Comparison of ENCODE assay signal across 8 mouse cellular contexts in genomic region chr9:65550079-65550831, GRCm38 (mm10). TPM values are rescaled to one million over a fixed set of nuclear protein-coding genes. Genes with fewer than 3 reads are reported as not detected.
DNase-seq lines count a peak whose midpoint lies in the region; ATAC-seq and TF ChIP-seq lines count a peak whose summit lies in the region.

No protein-coding gene starts in this region.

- H3K4me3 ChIP-seq in forebrain, embryonic 12.5 days (replicated peaks): no peak overlapping the region
- H3K4me3 ChIP-seq in forebrain, embryonic 16.5 days (replicated peaks; ENCODE audit: low read length): no peak overlapping the region
- no peak overlapping the region for H3K4me3 ChIP-seq in midbrain, embryonic 12.5 days
- H3K4me3 ChIP-seq in midbrain, postnatal 0 days (ENCODE audit: low read depth, low read length): no peak overlapping the region
- no peak overlapping the region for H3K4me3 ChIP-seq in intestine, embryonic 14.5 days (ENCODE audit: low read depth, low read length)
- H3K4me3 ChIP-seq in small intestine, adult 2 months (ENCODE audit: low read depth, low read length): no peak overlapping the region

- H3K9me3 ChIP-seq in forebrain, embryonic 12.5 days: no peaks in the 10 kb centered on the region
- no peaks in the 10 kb centered on the region for H3K9me3 ChIP-seq in forebrain, embryonic 16.5 days (ENCODE audit: control insufficient read depth, low read length)
- H3K9me3 ChIP-seq in midbrain, embryonic 12.5 days: no peaks in the 10 kb centered on the region
- no peaks in the 10 kb centered on the region for H3K9me3 ChIP-seq in midbrain, postnatal 0 days (ENCODE audit: low read length)
- H3K9me3 ChIP-seq in intestine, embryonic 14.5 days (ENCODE audit: control insufficient read depth, low read length): no peaks in the 10 kb centered on the region

- H3K9ac ChIP-seq in forebrain, embryonic 12.5 days: no peak overlapping the region
- no peak overlapping the region for H3K9ac ChIP-seq in forebrain, embryonic 16.5 days (replicated peaks; ENCODE audit: low read depth, low read length)
- H3K9ac ChIP-seq in midbrain, embryonic 12.5 days (replicated peaks): 0 out of 2 replicates have a peak overlapping the region, but pooled peaks have one; percentile 24
- no peak overlapping the region for H3K9ac ChIP-seq in midbrain, postnatal 0 days (replicated peaks; ENCODE audit: low read length, poor library complexity, severe bottlenecking)
- peak overlapping the region; percentile 34 for H3K9ac ChIP-seq in intestine, embryonic 14.5 days (ENCODE audit: low read length)

- no peak for ATAC-seq in forebrain, embryonic 12.5 days (ENCODE audit: low FRiP score)
- no peak for ATAC-seq in forebrain, embryonic 16.5 days
- no peak for ATAC-seq in midbrain, embryonic 12.5 days (ENCODE audit: low FRiP score, low read depth)
- ATAC-seq in midbrain, postnatal 0 days (ENCODE audit: low FRiP score): no peak
- ATAC-seq in intestine, embryonic 14.5 days (replicated peaks; ENCODE audit: low FRiP score, low TSS enrichment, low read depth): no peak

- peaks cover 30% of the 10 kb centered on the region for H3K4me1 ChIP-seq in forebrain, embryonic 12.5 days
- H3K4me1 ChIP-seq in forebrain, embryonic 16.5 days (replicated peaks; ENCODE audit: control insufficient read depth, insufficient read depth, low read length): peaks cover 6% of the 10 kb centered on the region
- H3K4me1 ChIP-seq in midbrain, embryonic 12.5 days: peaks cover 25% of the 10 kb centered on the region
- no peaks in the 10 kb centered on the region for H3K4me1 ChIP-seq in midbrain, postnatal 0 days (ENCODE audit: insufficient read depth, low read length)
- H3K4me1 ChIP-seq in intestine, embryonic 14.5 days (replicated peaks; ENCODE audit: control insufficient read depth, insufficient read depth, low read length): peaks cover 46% of the 10 kb centered on the region
- peaks cover 15% of the 10 kb centered on the region for H3K4me1 ChIP-seq in small intestine, adult 2 months (ENCODE audit: control insufficient read depth, insufficient read depth, insufficient read length, low read length)

- TF ChIP-seq POLR2A in small intestine, adult 2 months (IDR thresholded peaks at IDR 0.05; ENCODE audit: low read depth, low read length): no peak

- no peak overlapping the region for H3K4me2 ChIP-seq in forebrain, embryonic 12.5 days
- no peak overlapping the region for H3K4me2 ChIP-seq in forebrain, embryonic 16.5 days (ENCODE audit: low read length)
- no peak overlapping the region for H3K4me2 ChIP-seq in midbrain, embryonic 12.5 days (replicated peaks)
- no peak overlapping the region for H3K4me2 ChIP-seq in midbrain, postnatal 0 days (ENCODE audit: low read depth, low read length, poor library complexity, severe bottlenecking)
- H3K4me2 ChIP-seq in intestine, embryonic 14.5 days (ENCODE audit: low read length): 0 out of 2 replicates have a peak overlapping the region, but pooled peaks have one; percentile 15

- H3K27ac ChIP-seq in forebrain, embryonic 12.5 days: peak overlapping the region; percentile 39; the same call in 1 of the 2 replicates
- no peak overlapping the region for H3K27ac ChIP-seq in forebrain, embryonic 16.5 days (ENCODE audit: low read length)
- H3K27ac ChIP-seq in midbrain, embryonic 12.5 days (replicated peaks): peak overlapping the region; percentile 39; the same call in 1 of the 2 replicates
- H3K27ac ChIP-seq in midbrain, postnatal 0 days (ENCODE audit: low read depth, low read length): no peak overlapping the region
- peak overlapping the region; percentile 98 for H3K27ac ChIP-seq in intestine, embryonic 14.5 days (ENCODE audit: low read depth)
- peak overlapping the region; percentile 89 for H3K27ac ChIP-seq in small intestine, adult 2 months (ENCODE audit: insufficient read depth, low read depth, low read length)

- no peak for DNase-seq in midbrain, postnatal 0 days (ENCODE audit: low spot score)
- no peak for DNase-seq in intestine, embryonic 14.5 days (ENCODE audit: low spot score)
- DNase-seq in cerebellum, postnatal 25 days: no peak
- no peak for DNase-seq in ovary, postnatal 36 days (ENCODE audit: low spot score)

- WGBS in forebrain, embryonic 12.5 days: 36% methylated on average over 7 of the region's 7 CpGs
- 26% methylated on average over 7 of the region's 7 CpGs for WGBS in forebrain, embryonic 16.5 days
- WGBS in midbrain, embryonic 12.5 days: 31% methylated on average over 7 of the region's 7 CpGs
- 22% methylated on average over 7 of the region's 7 CpGs for WGBS in midbrain, postnatal 0 days
- 29% methylated on average over 7 of the region's 7 CpGs for WGBS in intestine, embryonic 14.5 days
- 38% methylated on average over 7 of the region's 7 CpGs for WGBS in small intestine, adult 2 months

- no peaks in the 10 kb centered on the region for H3K27me3 ChIP-seq in forebrain, embryonic 12.5 days
- no peaks in the 10 kb centered on the region for H3K27me3 ChIP-seq in forebrain, embryonic 16.5 days (replicated peaks; ENCODE audit: control insufficient read depth, insufficient read depth, low read length)
- H3K27me3 ChIP-seq in midbrain, embryonic 12.5 days: no peaks in the 10 kb centered on the region
- H3K27me3 ChIP-seq in midbrain, postnatal 0 days (ENCODE audit: insufficient read depth, low read length): no peaks in the 10 kb centered on the region
- no peaks in the 10 kb centered on the region for H3K27me3 ChIP-seq in intestine, embryonic 14.5 days (replicated peaks; ENCODE audit: control insufficient read depth, insufficient read depth, low read length)
- H3K27me3 ChIP-seq in small intestine, adult 2 months (ENCODE audit: control insufficient read depth, insufficient read depth, low read length): no peaks in the 10 kb centered on the region

- 0 out of 2 replicates have a peak, but pooled peaks cover under 1% of the 10 kb centered on the region for H3K36me3 ChIP-seq in forebrain, embryonic 12.5 days (replicated peaks)
- no peaks in the 10 kb centered on the region for H3K36me3 ChIP-seq in forebrain, embryonic 16.5 days (ENCODE audit: control insufficient read depth, insufficient read depth)
- H3K36me3 ChIP-seq in midbrain, embryonic 12.5 days: no peaks in the 10 kb centered on the region
- no peaks in the 10 kb centered on the region for H3K36me3 ChIP-seq in midbrain, postnatal 0 days (ENCODE audit: insufficient read depth, low read length)
- H3K36me3 ChIP-seq in intestine, embryonic 14.5 days (ENCODE audit: control insufficient read depth, insufficient read depth, low read length): 0 out of 2 replicates have a peak, but pooled peaks cover 7% of the 10 kb centered on the region
- H3K36me3 ChIP-seq in small intestine, adult 2 months (ENCODE audit: control insufficient read depth, insufficient read depth, low read length): no peaks in the 10 kb centered on the region

- no peak for TF ChIP-seq CTCF in midbrain, postnatal 0 days (IDR thresholded peaks at IDR 0.05)
- no peak for TF ChIP-seq CTCF in small intestine, adult 2 months (IDR thresholded peaks at IDR 0.05; ENCODE audit: extremely low read depth, insufficient read length, insufficient replicate concordance, low read depth, low read length)

RNA-seq across cellular contexts. Expression of gene Plekho2, which starts 29.6 kb away (rescaled TPM):
- polyA plus RNA-seq in forebrain, embryonic 12.5 days (2016; fragmentation: Nextera tagmentation; extraction: Ambion mirVana): 9.0 and 9.1 TPM in 2 replicates
- 4.7 and 5.7 TPM in 2 replicates for polyA plus RNA-seq in forebrain, embryonic 16.5 days (2015; fragmentation: Nextera tagmentation; extraction: Ambion mirVana)
- polyA plus RNA-seq in midbrain, embryonic 12.5 days (2016; fragmentation: Nextera tagmentation; extraction: Ambion mirVana): 10.0 and 10.6 TPM in 2 replicates
- 7.5 and 9.0 TPM in 2 replicates for total RNA-seq in midbrain, postnatal 0 days (2014; rRNA removed)
- polyA plus RNA-seq in midbrain, postnatal 0 days (2015; fragmentation: Nextera tagmentation; extraction: Ambion mirVana): 3.1 and 3.8 TPM in 2 replicates
- 11.9 and 12.6 TPM in 2 replicates for polyA plus RNA-seq in intestine, embryonic 14.5 days (2014; fragmentation: Nextera tagmentation; extraction: Ambion mirVana)
- 6.3 and 9.7 TPM in 2 replicates for polyA plus RNA-seq in small intestine, adult 2 months (2012; rRNA removed)

RNA-seq across cellular contexts. Expression of gene Ankdd1a, which starts 30.3 kb away (rescaled TPM):
- polyA plus RNA-seq in forebrain, embryonic 12.5 days (2016; fragmentation: Nextera tagmentation; extraction: Ambion mirVana): 0.18 and 0.28 TPM in 2 replicates
- polyA plus RNA-seq in forebrain, embryonic 16.5 days (2015; fragmentation: Nextera tagmentation; extraction: Ambion mirVana): 0.24 and 0.46 TPM in 2 replicates
- 0.22 and 0.24 TPM in 2 replicates for polyA plus RNA-seq in midbrain, embryonic 12.5 days (2016; fragmentation: Nextera tagmentation; extraction: Ambion mirVana)
- total RNA-seq in midbrain, postnatal 0 days (2014; rRNA removed): 5.4 and 5.5 TPM in 2 replicates
- 1.4 TPM in 2 replicates for polyA plus RNA-seq in midbrain, postnatal 0 days (2015; fragmentation: Nextera tagmentation; extraction: Ambion mirVana)
- polyA plus RNA-seq in intestine, embryonic 14.5 days (2014; fragmentation: Nextera tagmentation; extraction: Ambion mirVana): not detected in 2 replicates
- polyA plus RNA-seq in small intestine, adult 2 months (2012; rRNA removed): not detected in 2 replicates

RNA-seq across cellular contexts. Expression of gene Pif1, which starts 36.7 kb away (rescaled TPM):
- polyA plus RNA-seq in forebrain, embryonic 12.5 days (2016; fragmentation: Nextera tagmentation; extraction: Ambion mirVana): 28.8 and 33.7 TPM in 2 replicates
- polyA plus RNA-seq in forebrain, embryonic 16.5 days (2015; fragmentation: Nextera tagmentation; extraction: Ambion mirVana): 8.9 and 10.2 TPM in 2 replicates
- 22.3 and 24.0 TPM in 2 replicates for polyA plus RNA-seq in midbrain, embryonic 12.5 days (2016; fragmentation: Nextera tagmentation; extraction: Ambion mirVana)
- 0.99 and 2.2 TPM in 2 replicates for total RNA-seq in midbrain, postnatal 0 days (2014; rRNA removed)
- 0.33 and 0.77 TPM in 2 replicates for polyA plus RNA-seq in midbrain, postnatal 0 days (2015; fragmentation: Nextera tagmentation; extraction: Ambion mirVana)
- polyA plus RNA-seq in intestine, embryonic 14.5 days (2014; fragmentation: Nextera tagmentation; extraction: Ambion mirVana): 8.1 and 9.9 TPM in 2 replicates
- polyA plus RNA-seq in small intestine, adult 2 months (2012; rRNA removed): 3.8 and 5.0 TPM in 2 replicates

Comparison
In these comparisons a context has a peak if more than half of its experiments do, and no peak if none do; other contexts are left out.
1. H3K27ac ChIP-seq: peak in forebrain, embryonic 12.5 days (single experiment), midbrain, embryonic 12.5 days (single experiment), intestine, embryonic 14.5 days (single experiment) and small intestine, adult 2 months (single experiment); none in forebrain, embryonic 16.5 days (single experiment) and midbrain, postnatal 0 days (single experiment).
2. H3K9ac ChIP-seq: peak in midbrain, embryonic 12.5 days (single experiment) and intestine, embryonic 14.5 days (single experiment); none in forebrain, embryonic 12.5 days (single experiment), forebrain, embryonic 16.5 days (single experiment) and midbrain, postnatal 0 days (single experiment).